Mouse (Mus musculus): ENCODE measurements at regions not wholly inside any gene's neighbourhood (a gene's known extent, or its start where the extent isn't known, plus 50 kb on each side); places are given as distances from the start of the nearest gene placed in this dataset.

GRCm38 (mm10) chr12:31157453-31157852, 83.1 kb upstream of the Gm6993 start:
- Histone ChIP-seq H3K27ac (no peak overlapping the region), H3K4me3 (no peak overlapping the region)
- intact Hi-C loops (cut with DNase I): no loop called here
- no peak for DNase-seq (ENCODE audit: extremely low spot score in 1 of 2, low spot score in 2 of 2)
- no peak for TF ChIP-seq CTCF (IDR thresholded peaks at IDR 0.05)

GRCm38 (mm10) chr12:31157890-31158289, 82.7 kb upstream of the Gm6993 start:
- no peak for TF ChIP-seq CTCF (IDR thresholded peaks at IDR 0.05)
- DNase-seq (ENCODE audit: extremely low spot score in 1 of 2, low spot score in 2 of 2): no peak
- Histone ChIP-seq H3K27ac (no peak overlapping the region), H3K4me3 (no peak overlapping the region)
- intact Hi-C loops (cut with DNase I): no loop called here

GRCm38 (mm10) chr12:31158885-31159284, 81.7 kb upstream of the Gm6993 start:
- no peak for DNase-seq (ENCODE audit: extremely low spot score in 1 of 2, low spot score in 2 of 2)
- Histone ChIP-seq H3K4me3 (no peak overlapping the region), H3K27ac (no peak overlapping the region)
- intact Hi-C loops (cut with DNase I): no loop called here
- TF ChIP-seq CTCF (IDR thresholded peaks at IDR 0.05): no peak

- no peak for DNase-seq (ENCODE audit: extremely low spot score in 1 of 2, low spot score in 2 of 2)
- no peak overlapping the region for H3K27ac ChIP-seq
- H3K4me3 ChIP-seq: no peak overlapping the region
- no peak for TF ChIP-seq CTCF (IDR thresholded peaks at IDR 0.05)
- intact Hi-C loops (cut with DNase I): no loop called here
Observed at GRCm38 (mm10) chr12:31159378-31159777, 81.2 kb upstream of the Gm6993 start.

- Histone ChIP-seq H3K4me3 (no peak overlapping the region), H3K27ac (no peak overlapping the region)
- DNase-seq (ENCODE audit: extremely low spot score in 1 of 2, low spot score in 2 of 2): peak; percentile 21 to 22
- intact Hi-C loops (cut with DNase I): no loop called here
- peak; percentile 72 for TF ChIP-seq CTCF (IDR thresholded peaks at IDR 0.05)
Observed at GRCm38 (mm10) chr12:31168221-31168890, 72.2 kb upstream of the Gm6993 start.

- no peak for DNase-seq (ENCODE audit: extremely low spot score in 1 of 2, low spot score in 2 of 2)
- no peak for TF ChIP-seq CTCF (IDR thresholded peaks at IDR 0.05)
- Histone ChIP-seq H3K4me3 (no peak overlapping the region), H3K27ac (no peak overlapping the region)
- intact Hi-C loops (cut with DNase I): loop anchor here (1.0 to 5.0 kb wide), 2 partner anchors 97 to 132 kb away; no protein-coding TSS in a partner anchor
Observed at GRCm38 (mm10) chr12:31170111-31170510, 70.5 kb upstream of the Gm6993 start.

- intact Hi-C loops (cut with DNase I): loop anchor here (1.0 to 5.0 kb wide), 2 partner anchors 97 to 132 kb away; no protein-coding TSS in a partner anchor
- peak; percentile 28 for TF ChIP-seq CTCF (IDR thresholded peaks at IDR 0.05)
- H3K4me3 ChIP-seq: no peak overlapping the region
- peak; percentile 58 to 72 for DNase-seq (ENCODE audit: extremely low spot score in 1 of 2, low spot score in 2 of 2)
- no peak overlapping the region; the same call in 1 of the 2 replicates for H3K27ac ChIP-seq
Observed at GRCm38 (mm10) chr12:31170546-31171160, 69.9 kb upstream of the Gm6993 start.

- TF ChIP-seq CTCF (IDR thresholded peaks at IDR 0.05): no peak
- no peak overlapping the region for H3K4me3 ChIP-seq
- no peak for DNase-seq (ENCODE audit: extremely low spot score in 1 of 2, low spot score in 2 of 2)
- intact Hi-C loops (cut with DNase I): loop anchor here (5.0 kb wide), 1 partner anchor 130 kb away; no protein-coding TSS in a partner anchor
- no peak overlapping the region for H3K27ac ChIP-seq
Observed at GRCm38 (mm10) chr12:31171992-31172391, 68.6 kb upstream of the Gm6993 start.

GRCm38 (mm10) chr12:31172451-31173318, 67.9 kb upstream of the Gm6993 start:
- intact Hi-C loops (cut with DNase I): loop anchor here (5.0 kb wide), 1 partner anchor 130 kb away; no protein-coding TSS in a partner anchor
- H3K27ac ChIP-seq: no peak overlapping the region
- DNase-seq (ENCODE audit: extremely low spot score in 1 of 2, low spot score in 2 of 2): no peak
- no peak overlapping the region for H3K4me3 ChIP-seq
- no peak for TF ChIP-seq CTCF (IDR thresholded peaks at IDR 0.05)

- DNase-seq (ENCODE audit: extremely low spot score in 1 of 2, low spot score in 2 of 2): no peak
- TF ChIP-seq CTCF (IDR thresholded peaks at IDR 0.05): no peak
- Histone ChIP-seq H3K4me3 (no peak overlapping the region), H3K27ac (no peak overlapping the region)
- intact Hi-C loops (cut with DNase I): loop anchor here (5.0 kb wide), 1 partner anchor 129 kb away; no protein-coding TSS in a partner anchor
Observed at GRCm38 (mm10) chr12:31173512-31173911, 67.1 kb upstream of the Gm6993 start.

GRCm38 (mm10) chr12:31179536-31179935, 61.0 kb upstream of the Gm6993 start:
- H3K4me3 ChIP-seq: no peak overlapping the region
- intact Hi-C loops (cut with DNase I): no loop called here
- no peak for TF ChIP-seq CTCF (IDR thresholded peaks at IDR 0.05)
- H3K27ac ChIP-seq: no peak overlapping the region
- no peak for DNase-seq (ENCODE audit: extremely low spot score in 1 of 2, low spot score in 2 of 2)

GRCm38 (mm10) chr12:31183632-31184031, 56.9 kb upstream of the Gm6993 start:
- DNase-seq (ENCODE audit: extremely low spot score in 1 of 2, low spot score in 2 of 2): no peak
- H3K4me3 ChIP-seq: no peak overlapping the region
- intact Hi-C loops (cut with DNase I): no loop called here
- no peak for TF ChIP-seq CTCF (IDR thresholded peaks at IDR 0.05)
- H3K27ac ChIP-seq: no peak overlapping the region

Measured in left cerebral cortex, adult 2 months (tissue).